Mouse (Mus musculus): ENCODE results near the gene Sestd1. TPM values are rescaled to one million over a fixed set of nuclear protein-coding genes. Genes with fewer than 3 reads are reported as not detected.

The Sestd1 gene
- polyA plus RNA-seq, 1 experiment from 2014 or later, result 23.0 TPM

- Histone ChIP-seq H3K36me3 (peaks cover 70% of the 10 kb centered on the region), H3K4me3 (no peak overlapping the region)
Observed at GRCm38 (mm10) chr2:77242248-77242647, 38.1 kb downstream of the Sestd1 start.

GRCm38 (mm10) chr2:77238607-77239006, 41.8 kb downstream of the Sestd1 start:
- peaks cover 75% of the 10 kb centered on the region for H3K36me3 ChIP-seq
- no peak for DNase-seq (ENCODE audit: low spot score)
- H3K27me3 ChIP-seq (ENCODE audit: low read depth, poor library complexity, severe bottlenecking), result no peaks in the 10 kb centered on the region
- no peaks in the 10 kb centered on the region for H3K9me3 ChIP-seq (replicated peaks)
- WGBS, result 97% methylated on average over 3 of the region's 3 CpGs
- H3K4me3 ChIP-seq, result no peak overlapping the region
- no peaks in the 10 kb centered on the region for H3K4me1 ChIP-seq
- H3K27ac ChIP-seq, result no peak overlapping the region

More at GRCm38 (mm10) chr2:77242248-77242647, 38.1 kb downstream of the Sestd1 start:
- no peak for DNase-seq (ENCODE audit: low spot score)
- peaks cover 23% of the 10 kb centered on the region for H3K4me1 ChIP-seq
- 94% methylated on average over 6 of the region's 6 CpGs for WGBS
- no peaks in the 10 kb centered on the region for H3K9me3 ChIP-seq (replicated peaks)
- no peak overlapping the region for H3K27ac ChIP-seq
- H3K27me3 ChIP-seq (ENCODE audit: low read depth, poor library complexity, severe bottlenecking), result no peaks in the 10 kb centered on the region

GRCm38 (mm10) chr2:77238046-77238445, 42.3 kb downstream of the Sestd1 start:
- no peaks in the 10 kb centered on the region for H3K4me1 ChIP-seq
- no peak for DNase-seq (ENCODE audit: low spot score)
- no peaks in the 10 kb centered on the region for H3K9me3 ChIP-seq (replicated peaks)
- H3K36me3 ChIP-seq, result peaks cover 75% of the 10 kb centered on the region
- WGBS, result 89% methylated on average over 3 of the region's 3 CpGs
- H3K4me3 ChIP-seq, result no peak overlapping the region
- H3K27me3 ChIP-seq (ENCODE audit: low read depth, poor library complexity, severe bottlenecking), result no peaks in the 10 kb centered on the region
- no peak overlapping the region for H3K27ac ChIP-seq

- no peak for DNase-seq (ENCODE audit: low spot score)
- H3K27ac ChIP-seq, result no peak overlapping the region
- H3K9me3 ChIP-seq (replicated peaks), result no peaks in the 10 kb centered on the region
- WGBS, result 89% methylated on average over 4 of the region's 4 CpGs
- H3K4me1 ChIP-seq, result no peaks in the 10 kb centered on the region
- H3K27me3 ChIP-seq (ENCODE audit: low read depth, poor library complexity, severe bottlenecking), result no peaks in the 10 kb centered on the region
- peaks cover 85% of the 10 kb centered on the region for H3K36me3 ChIP-seq
- H3K4me3 ChIP-seq, result no peak overlapping the region
Observed at GRCm38 (mm10) chr2:77236860-77237259, 43.5 kb downstream of the Sestd1 start.

- H3K27ac ChIP-seq, result no peak overlapping the region
- peaks cover 87% of the 10 kb centered on the region for H3K36me3 ChIP-seq
- no peaks in the 10 kb centered on the region for H3K4me1 ChIP-seq
- no peaks in the 10 kb centered on the region for H3K9me3 ChIP-seq (replicated peaks)
- 91% methylated on average over 4 of the region's 4 CpGs for WGBS
- no peak overlapping the region for H3K4me3 ChIP-seq
- H3K27me3 ChIP-seq (ENCODE audit: low read depth, poor library complexity, severe bottlenecking), result no peaks in the 10 kb centered on the region
- no peak for DNase-seq (ENCODE audit: low spot score)
Observed at GRCm38 (mm10) chr2:77235896-77236295, 44.5 kb downstream of the Sestd1 start.

- H3K9me3 ChIP-seq (replicated peaks), result no peaks in the 10 kb centered on the region
- no peak overlapping the region for H3K4me3 ChIP-seq
- no peak overlapping the region for H3K27ac ChIP-seq
- DNase-seq (ENCODE audit: low spot score), result no peak
- H3K27me3 ChIP-seq (ENCODE audit: low read depth, poor library complexity, severe bottlenecking), result no peaks in the 10 kb centered on the region
- H3K4me1 ChIP-seq, result no peaks in the 10 kb centered on the region
- 84% methylated on average over 2 of the region's 2 CpGs for WGBS
- H3K36me3 ChIP-seq, result peaks cover 66% of the 10 kb centered on the region
Observed at GRCm38 (mm10) chr2:77232604-77233003, 47.8 kb downstream of the Sestd1 start.

- peaks cover 20% of the 10 kb centered on the region for H3K36me3 ChIP-seq
- no peak for DNase-seq (ENCODE audit: low spot score)
- H3K27me3 ChIP-seq (ENCODE audit: low read depth, poor library complexity, severe bottlenecking), result no peaks in the 10 kb centered on the region
- H3K9me3 ChIP-seq (replicated peaks), result no peaks in the 10 kb centered on the region
- WGBS, result 92% methylated on average over 2 of the region's 2 CpGs
- no peak overlapping the region for H3K4me3 ChIP-seq
- no peak overlapping the region for H3K27ac ChIP-seq
- H3K4me1 ChIP-seq, result no peaks in the 10 kb centered on the region
Observed at GRCm38 (mm10) chr2:77220960-77221359, 59.4 kb downstream of the Sestd1 start.

- no peaks in the 10 kb centered on the region for H3K27me3 ChIP-seq (ENCODE audit: low read depth, poor library complexity, severe bottlenecking)
- WGBS, result 82% methylated on average over 5 of the region's 5 CpGs
- H3K4me1 ChIP-seq, result no peaks in the 10 kb centered on the region
- H3K4me3 ChIP-seq, result no peak overlapping the region
- H3K9me3 ChIP-seq (replicated peaks), result no peaks in the 10 kb centered on the region
- H3K36me3 ChIP-seq, result peaks cover 72% of the 10 kb centered on the region
- H3K27ac ChIP-seq, result no peak overlapping the region
- DNase-seq (ENCODE audit: low spot score), result no peak
Observed at GRCm38 (mm10) chr2:77212885-77213284, 67.5 kb downstream of the Sestd1 start.

- peaks cover 63% of the 10 kb centered on the region for H3K36me3 ChIP-seq
- H3K27ac ChIP-seq, result no peak overlapping the region
- WGBS, result 92% methylated on average over 3 of the region's 3 CpGs
- H3K9me3 ChIP-seq (replicated peaks), result no peaks in the 10 kb centered on the region
- no peak overlapping the region for H3K4me3 ChIP-seq
- H3K27me3 ChIP-seq (ENCODE audit: low read depth, poor library complexity, severe bottlenecking), result no peaks in the 10 kb centered on the region
- no peak for DNase-seq (ENCODE audit: low spot score)
- no peaks in the 10 kb centered on the region for H3K4me1 ChIP-seq
Observed at GRCm38 (mm10) chr2:77206951-77207350, 73.4 kb downstream of the Sestd1 start.

GRCm38 (mm10) chr2:77203916-77204315, 76.5 kb downstream of the Sestd1 start:
- Histone ChIP-seq H3K9me3 (replicated peaks) (no peaks in the 10 kb centered on the region), H3K4me3 (no peak overlapping the region), H3K4me1 (no peaks in the 10 kb centered on the region), H3K27ac (no peak overlapping the region), H3K27me3 (ENCODE audit: low read depth, poor library complexity, severe bottlenecking) (no peaks in the 10 kb centered on the region), H3K36me3 (peaks cover 43% of the 10 kb centered on the region)
- 67% methylated on average over 2 of the region's 2 CpGs for WGBS
- DNase-seq (ENCODE audit: low spot score), result no peak

- H3K4me1 ChIP-seq, result no peaks in the 10 kb centered on the region
- H3K27me3 ChIP-seq (ENCODE audit: low read depth, poor library complexity, severe bottlenecking), result no peaks in the 10 kb centered on the region
- no peaks in the 10 kb centered on the region for H3K9me3 ChIP-seq (replicated peaks)
- 95% methylated on average over 1 of the region's 1 CpGs for WGBS
- H3K27ac ChIP-seq, result no peak overlapping the region
- no peak for DNase-seq (ENCODE audit: low spot score)
- no peak overlapping the region for H3K4me3 ChIP-seq
- H3K36me3 ChIP-seq, result peaks cover 47% of the 10 kb centered on the region
Observed at GRCm38 (mm10) chr2:77201900-77202299, 78.5 kb downstream of the Sestd1 start.

GRCm38 (mm10) chr2:77200958-77201614, 79.3 kb downstream of the Sestd1 start:
- whole genome bisulfite sequencing, result 80% methylated on average over 5 of the region's 5 CpGs
- Histone ChIP-seq H3K36me3 (peaks cover 48% of the 10 kb centered on the region), H3K4me1 (no peaks in the 10 kb centered on the region), H3K27ac (no peak overlapping the region), H3K4me3 (no peak overlapping the region), H3K9me3 (replicated peaks) (no peaks in the 10 kb centered on the region), H3K27me3 (ENCODE audit: low read depth, poor library complexity, severe bottlenecking) (no peaks in the 10 kb centered on the region)
- DNase-seq (ENCODE audit: low spot score), result no peak

GRCm38 (mm10) chr2:77200379-77200778, 80.0 kb downstream of the Sestd1 start:
- H3K9me3 ChIP-seq (replicated peaks), result no peaks in the 10 kb centered on the region
- no peak for DNase-seq (ENCODE audit: low spot score)
- H3K4me3 ChIP-seq, result no peak overlapping the region
- 90% methylated on average over 4 of the region's 4 CpGs for WGBS
- H3K4me1 ChIP-seq, result no peaks in the 10 kb centered on the region
- no peaks in the 10 kb centered on the region for H3K27me3 ChIP-seq (ENCODE audit: low read depth, poor library complexity, severe bottlenecking)
- H3K36me3 ChIP-seq, result peaks cover 48% of the 10 kb centered on the region
- H3K27ac ChIP-seq, result no peak overlapping the region

- WGBS, result 86% methylated on average over 5 of the region's 5 CpGs
- Histone ChIP-seq H3K36me3 (peaks cover 61% of the 10 kb centered on the region), H3K4me1 (no peaks in the 10 kb centered on the region)
Observed at GRCm38 (mm10) chr2:77198246-77198645, 82.1 kb downstream of the Sestd1 start.

More at GRCm38 (mm10) chr2:77198246-77198645, 82.1 kb downstream of the Sestd1 start:
- no peak overlapping the region for H3K27ac ChIP-seq
- H3K9me3 ChIP-seq (replicated peaks), result no peaks in the 10 kb centered on the region
- H3K4me3 ChIP-seq, result no peak overlapping the region
- no peaks in the 10 kb centered on the region for H3K27me3 ChIP-seq (ENCODE audit: low read depth, poor library complexity, severe bottlenecking)
- DNase-seq (ENCODE audit: low spot score), result no peak
